Mouse (Mus musculus): Measurements from ENCODE around the gene Prss2. TPM values are rescaled to one million over a fixed set of nuclear protein-coding genes. Genes with fewer than 3 reads are reported as not detected.
"Not testable (repeated sequence)": the region's sequence is repeated elsewhere in the genome, so short reads cannot be mapped to it uniquely, and the experiment has no call there.

Prss2 gene
- polyA plus RNA-seq (2014; fragmentation: Nextera tagmentation; extraction: Ambion mirVana) = 0.22 TPM in 1 of 2 replicates, not detected in the other

- H3K4me2 ChIP-seq = no peak within 1 kb of the TSS
- no peaks in the 10 kb centered on the region for H3K36me3 ChIP-seq (ENCODE audit: control insufficient read depth, insufficient read depth, low read length)
- no peak for DNase-seq (ENCODE audit: low spot score)
- H3K4me3 ChIP-seq (ENCODE audit: low read depth, low read length) = no peak within 1 kb of the TSS
- no peaks in the 10 kb centered on the region for H3K9me3 ChIP-seq (ENCODE audit: control insufficient read depth, low read length)
- no peak within 1 kb of the TSS for H3K9ac ChIP-seq (ENCODE audit: low read depth, low read length)
- no peak within 1 kb of the TSS for H3K27ac ChIP-seq (ENCODE audit: low read depth, low read length)
- H3K27me3 ChIP-seq (replicated peaks; ENCODE audit: control insufficient read depth, insufficient read depth, low read length) = no peaks in the 10 kb centered on the region
- no peaks in the 10 kb centered on the region for H3K4me1 ChIP-seq (replicated peaks; ENCODE audit: control insufficient read depth, insufficient read depth, low read length)
- no peak for ATAC-seq (replicated peaks; ENCODE audit: low FRiP score)
- 68% methylated on average over 1 of the region's 1 CpGs for WGBS
These were observed at the start of gene Prss2 for GRCm38 (mm10) chr6:41521487-41521886. Prss2 (plus strand) TSS chr6:41521787.

GRCm38 (mm10) chr6:41499374-41499773 is 22.2 kb upstream of the Prss2 start:
- H3K27ac ChIP-seq (ENCODE audit: low read depth, low read length) = no peak overlapping the region
- no peaks in the 10 kb centered on the region for H3K36me3 ChIP-seq (ENCODE audit: control insufficient read depth, insufficient read depth, low read length)
- no peaks in the 10 kb centered on the region for H3K9me3 ChIP-seq (ENCODE audit: control insufficient read depth, low read length)
- no peak overlapping the region for H3K4me3 ChIP-seq (ENCODE audit: low read depth, low read length)
- no peak overlapping the region for H3K9ac ChIP-seq (ENCODE audit: low read depth, low read length)
- no peaks in the 10 kb centered on the region for H3K4me1 ChIP-seq (replicated peaks; ENCODE audit: control insufficient read depth, insufficient read depth, low read length)
- no peak overlapping the region for H3K4me2 ChIP-seq
- DNase-seq (ENCODE audit: low spot score) (no peak), ATAC-seq (replicated peaks; ENCODE audit: low FRiP score) (no peak)
- 72% methylated on average over 3 of the region's 3 CpGs for WGBS
- no peaks in the 10 kb centered on the region for H3K27me3 ChIP-seq (replicated peaks; ENCODE audit: control insufficient read depth, insufficient read depth, low read length)

- no peak for ATAC-seq (replicated peaks; ENCODE audit: low FRiP score)
- no peak for DNase-seq (ENCODE audit: low spot score)
- H3K4me2 ChIP-seq = no peak overlapping the region
- no peaks in the 10 kb centered on the region for H3K9me3 ChIP-seq (ENCODE audit: control insufficient read depth, low read length)
- no peaks in the 10 kb centered on the region for H3K27me3 ChIP-seq (replicated peaks; ENCODE audit: control insufficient read depth, insufficient read depth, low read length)
- WGBS = 77% methylated on average over 2 of the region's 2 CpGs
- no peak overlapping the region for H3K4me3 ChIP-seq (ENCODE audit: low read depth, low read length)
- H3K9ac ChIP-seq (ENCODE audit: low read depth, low read length) = no peak overlapping the region
- no peaks in the 10 kb centered on the region for H3K4me1 ChIP-seq (replicated peaks; ENCODE audit: control insufficient read depth, insufficient read depth, low read length)
- no peaks in the 10 kb centered on the region for H3K36me3 ChIP-seq (ENCODE audit: control insufficient read depth, insufficient read depth, low read length)
- no peak overlapping the region for H3K27ac ChIP-seq (ENCODE audit: low read depth, low read length)
These were observed 16.7 kb upstream of the Prss2 start for GRCm38 (mm10) chr6:41504915-41505314.

GRCm38 (mm10) chr6:41505323-41505722 is 16.3 kb upstream of the Prss2 start:
- DNase-seq (ENCODE audit: low spot score) (no peak), ATAC-seq (replicated peaks; ENCODE audit: low FRiP score) (no peak)
- H3K4me3 ChIP-seq (ENCODE audit: low read depth, low read length) = no peak overlapping the region
- no peak overlapping the region for H3K4me2 ChIP-seq
- H3K27ac ChIP-seq (ENCODE audit: low read depth, low read length) = no peak overlapping the region
- H3K36me3 ChIP-seq (ENCODE audit: control insufficient read depth, insufficient read depth, low read length) = no peaks in the 10 kb centered on the region
- H3K9ac ChIP-seq (ENCODE audit: low read depth, low read length) = no peak overlapping the region
- no peaks in the 10 kb centered on the region for H3K27me3 ChIP-seq (replicated peaks; ENCODE audit: control insufficient read depth, insufficient read depth, low read length)
- 66% methylated on average over 6 of the region's 6 CpGs for WGBS
- no peaks in the 10 kb centered on the region for H3K9me3 ChIP-seq (ENCODE audit: control insufficient read depth, low read length)
- no peaks in the 10 kb centered on the region for H3K4me1 ChIP-seq (replicated peaks; ENCODE audit: control insufficient read depth, insufficient read depth, low read length)

- H3K27ac ChIP-seq (ENCODE audit: low read depth, low read length) = no peak overlapping the region
- no peaks in the 10 kb centered on the region for H3K36me3 ChIP-seq (ENCODE audit: control insufficient read depth, insufficient read depth, low read length)
- ATAC-seq (replicated peaks; ENCODE audit: low FRiP score) (no peak), DNase-seq (ENCODE audit: low spot score) (no peak)
- no peaks in the 10 kb centered on the region for H3K9me3 ChIP-seq (ENCODE audit: control insufficient read depth, low read length)
- no peak overlapping the region for H3K4me2 ChIP-seq
- H3K4me1 ChIP-seq (replicated peaks; ENCODE audit: control insufficient read depth, insufficient read depth, low read length) = no peaks in the 10 kb centered on the region
- H3K9ac ChIP-seq (ENCODE audit: low read depth, low read length) = no peak overlapping the region
- H3K4me3 ChIP-seq (ENCODE audit: low read depth, low read length) = no peak overlapping the region
- 58% methylated on average over 6 of the region's 6 CpGs for WGBS
- no peaks in the 10 kb centered on the region for H3K27me3 ChIP-seq (replicated peaks; ENCODE audit: control insufficient read depth, insufficient read depth, low read length)
These were observed 3.5 kb upstream of the Prss2 start for GRCm38 (mm10) chr6:41518017-41518524.

GRCm38 (mm10) chr6:41526453-41526852 is 4.9 kb downstream of the Prss2 start:
- ATAC-seq (replicated peaks; ENCODE audit: low FRiP score) (no peak), DNase-seq (ENCODE audit: low spot score) (no peak)
- Histone ChIP-seq H3K4me3 (ENCODE audit: low read depth, low read length) (no peak overlapping the region), H3K4me1 (replicated peaks; ENCODE audit: control insufficient read depth, insufficient read depth, low read length) (no peaks in the 10 kb centered on the region), H3K36me3 (ENCODE audit: control insufficient read depth, insufficient read depth, low read length) (no peaks in the 10 kb centered on the region), H3K27ac (ENCODE audit: low read depth, low read length) (no peak overlapping the region), H3K9ac (ENCODE audit: low read depth, low read length) (no peak overlapping the region), H3K27me3 (replicated peaks; ENCODE audit: control insufficient read depth, insufficient read depth, low read length) (no peaks in the 10 kb centered on the region), H3K4me2 (no peak overlapping the region), H3K9me3 (ENCODE audit: control insufficient read depth, low read length) (no peaks in the 10 kb centered on the region)

GRCm38 (mm10) chr6:41527402-41527801 is 5.8 kb downstream of the Prss2 start:
- H3K36me3 ChIP-seq (ENCODE audit: control insufficient read depth, insufficient read depth, low read length) = no peaks in the 10 kb centered on the region
- ATAC-seq (replicated peaks; ENCODE audit: low FRiP score) (no peak), DNase-seq (ENCODE audit: low spot score) (no peak)
- no peak overlapping the region for H3K4me2 ChIP-seq
- no peaks in the 10 kb centered on the region for H3K9me3 ChIP-seq (ENCODE audit: control insufficient read depth, low read length)
- H3K9ac ChIP-seq (ENCODE audit: low read depth, low read length) = no peak overlapping the region
- no peaks in the 10 kb centered on the region for H3K27me3 ChIP-seq (replicated peaks; ENCODE audit: control insufficient read depth, insufficient read depth, low read length)
- H3K4me1 ChIP-seq (replicated peaks; ENCODE audit: control insufficient read depth, insufficient read depth, low read length) = no peaks in the 10 kb centered on the region
- no peak overlapping the region for H3K27ac ChIP-seq (ENCODE audit: low read depth, low read length)
- no peak overlapping the region for H3K4me3 ChIP-seq (ENCODE audit: low read depth, low read length)
- WGBS = 63% methylated on average over 1 of the region's 1 CpGs

GRCm38 (mm10) chr6:41529987-41530386 is 8.4 kb downstream of the Prss2 start:
- not testable (repeated sequence) for H3K9ac ChIP-seq (ENCODE audit: low read depth, low read length); DNase-seq (ENCODE audit: low spot score); H3K4me1 ChIP-seq (replicated peaks; ENCODE audit: control insufficient read depth, insufficient read depth, low read length); H3K27ac ChIP-seq (ENCODE audit: low read depth, low read length); H3K36me3 ChIP-seq (ENCODE audit: control insufficient read depth, insufficient read depth, low read length); H3K27me3 ChIP-seq (replicated peaks; ENCODE audit: control insufficient read depth, insufficient read depth, low read length); H3K4me2 ChIP-seq; H3K9me3 ChIP-seq (ENCODE audit: control insufficient read depth, low read length); H3K4me3 ChIP-seq (ENCODE audit: low read depth, low read length); ATAC-seq (replicated peaks; ENCODE audit: low FRiP score)
- WGBS = 5% methylated on average over 1 of the region's 2 CpGs

GRCm38 (mm10) chr6:41532181-41532580 is 10.6 kb downstream of the Prss2 start:
- DNase-seq (ENCODE audit: low spot score) (no peak), ATAC-seq (replicated peaks; ENCODE audit: low FRiP score) (no peak)
- Histone ChIP-seq H3K4me2 (no peak overlapping the region), H3K9me3 (ENCODE audit: control insufficient read depth, low read length) (no peaks in the 10 kb centered on the region), H3K9ac (ENCODE audit: low read depth, low read length) (no peak overlapping the region), H3K4me1 (replicated peaks; ENCODE audit: control insufficient read depth, insufficient read depth, low read length) (no peaks in the 10 kb centered on the region), H3K27me3 (replicated peaks; ENCODE audit: control insufficient read depth, insufficient read depth, low read length) (no peaks in the 10 kb centered on the region), H3K4me3 (ENCODE audit: low read depth, low read length) (no peak overlapping the region), H3K36me3 (ENCODE audit: control insufficient read depth, insufficient read depth, low read length) (no peaks in the 10 kb centered on the region), H3K27ac (ENCODE audit: low read depth, low read length) (no peak overlapping the region)
- WGBS = 71% methylated on average over 4 of the region's 4 CpGs

Measured in liver, embryonic 11.5 days (tissue).